ENCODE assay signal across 9 mouse cellular contexts in the genomic region with DNA sequence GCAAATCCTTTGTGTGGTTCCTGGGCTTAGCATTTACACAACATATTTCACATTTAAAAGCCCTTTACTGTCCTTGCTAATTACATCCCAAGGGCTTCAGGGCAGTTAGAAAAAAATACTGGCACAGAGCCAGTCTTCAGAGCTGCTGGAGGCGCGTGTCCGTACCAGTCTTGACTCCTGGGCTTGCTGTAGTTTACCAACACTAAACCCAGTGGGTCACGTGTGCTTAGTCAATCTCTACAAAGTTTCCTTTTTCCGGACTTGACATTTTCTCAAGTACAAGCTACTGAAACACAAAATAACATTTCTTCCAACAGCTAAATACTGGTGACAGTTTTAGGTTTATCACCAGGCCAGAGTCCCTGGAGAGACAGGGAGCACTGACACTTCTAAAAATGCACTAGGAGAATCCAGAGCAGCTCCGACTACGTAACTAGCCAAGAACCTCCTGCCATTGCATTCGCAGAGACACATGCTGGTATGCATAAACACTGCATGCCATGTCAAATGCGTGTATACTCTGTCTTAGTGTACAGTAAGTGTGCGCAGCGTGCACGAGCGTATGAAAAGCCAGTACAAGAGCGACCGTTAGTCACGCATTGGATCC. TPM values are rescaled to one million over a fixed set of nuclear protein-coding genes. Genes with fewer than 3 reads are reported as not detected.
DNase-seq lines count a peak whose midpoint lies in the region; ATAC-seq lines count a peak whose summit lies in the region.
"Had no signal": no experiment of that assay in that cellular context is flagged by ENCODE, and none has a peak within 500 bp of the region (broad histone marks: within the 10 kb centered on the region; RNA-seq: fewer than 3 reads in every experiment).

No protein-coding gene starts in this region.

- 59% methylated on average over 16 of the region's 16 CpGs for WGBS in intestine, embryonic 14.5 days
- 58% methylated on average over 16 of the region's 16 CpGs for WGBS in intestine, embryonic 16.5 days
- 69% methylated on average over 16 of the region's 16 CpGs for WGBS in midbrain, embryonic 15.5 days

- H3K9me3 ChIP-seq in intestine, embryonic 14.5 days (ENCODE audit: control insufficient read depth, low read length), result no peaks in the 10 kb centered on the region
- H3K9me3 ChIP-seq in intestine, embryonic 16.5 days (ENCODE audit: control insufficient read depth, low read length), result no peaks in the 10 kb centered on the region
- H3K9me3 ChIP-seq in midbrain, embryonic 15.5 days, result no peaks in the 10 kb centered on the region

- no peak overlapping the region for H3K4me3 ChIP-seq in intestine, embryonic 14.5 days (ENCODE audit: low read depth, low read length)
- H3K4me3 ChIP-seq in intestine, embryonic 16.5 days (ENCODE audit: low read length), result no peak overlapping the region
- no peak overlapping the region for H3K4me3 ChIP-seq in midbrain, embryonic 15.5 days
- H3K4me3 ChIP-seq: erythroblast, embryonic 14.5 days had no signal

- H3K9ac ChIP-seq in intestine, embryonic 14.5 days (ENCODE audit: low read length), result no peak overlapping the region
- H3K9ac ChIP-seq in intestine, embryonic 16.5 days (ENCODE audit: low read depth, low read length), result no peak overlapping the region
- no peak overlapping the region for H3K9ac ChIP-seq in midbrain, embryonic 15.5 days

- no peak overlapping the region for H3K4me2 ChIP-seq in intestine, embryonic 14.5 days (ENCODE audit: low read length)
- no peak overlapping the region for H3K4me2 ChIP-seq in intestine, embryonic 16.5 days (ENCODE audit: low read depth, low read length)
- no peak overlapping the region for H3K4me2 ChIP-seq in midbrain, embryonic 15.5 days

- no peaks in the 10 kb centered on the region for H3K36me3 ChIP-seq in intestine, embryonic 14.5 days (ENCODE audit: control insufficient read depth, insufficient read depth, low read length)
- no peaks in the 10 kb centered on the region for H3K36me3 ChIP-seq in intestine, embryonic 16.5 days (ENCODE audit: control insufficient read depth, insufficient read depth, low read length)
- no peaks in the 10 kb centered on the region for H3K36me3 ChIP-seq in midbrain, embryonic 15.5 days (replicated peaks)

- 0 out of 2 replicates have a peak, but pooled peaks have one; percentile 37 for ATAC-seq in intestine, embryonic 14.5 days (replicated peaks; ENCODE audit: low FRiP score, low TSS enrichment, low read depth)
- no peak for ATAC-seq in intestine, embryonic 16.5 days
- peak; percentile 39; the same call in 1 of the 2 replicates for ATAC-seq in granulocyte monocyte progenitor cell, adult 5-6 weeks (replicated peaks; ENCODE audit: poor library complexity, severe bottlenecking)
- ATAC-seq in midbrain, embryonic 15.5 days (replicated peaks), result peak; percentile 40; the same call in 1 of the 2 replicates

- H3K4me1 ChIP-seq in intestine, embryonic 14.5 days (replicated peaks; ENCODE audit: control insufficient read depth, insufficient read depth, low read length), result peaks cover 7% of the 10 kb centered on the region
- H3K4me1 ChIP-seq in intestine, embryonic 16.5 days (ENCODE audit: control insufficient read depth, insufficient read depth, low read length), result no peaks in the 10 kb centered on the region; the same call in 1 of the 2 replicates
- peaks cover 8% of the 10 kb centered on the region for H3K4me1 ChIP-seq in midbrain, embryonic 15.5 days

- no peaks in the 10 kb centered on the region for H3K27me3 ChIP-seq in intestine, embryonic 14.5 days (replicated peaks; ENCODE audit: control insufficient read depth, insufficient read depth, low read length)
- H3K27me3 ChIP-seq in intestine, embryonic 16.5 days (replicated peaks; ENCODE audit: control insufficient read depth, insufficient read depth, low read length), result no peaks in the 10 kb centered on the region
- no peaks in the 10 kb centered on the region for H3K27me3 ChIP-seq in midbrain, embryonic 15.5 days (replicated peaks)

- no peak for DNase-seq in intestine, embryonic 14.5 days (ENCODE audit: low spot score)
- peak; percentile 83 for DNase-seq in kidney, adult 9 months
- no peak for DNase-seq in cerebellum, postnatal 25 days
- no peak for DNase-seq in cerebellum, postnatal 36 days
- DNase-seq in cerebellum, postnatal 14 days, result no peak

- no peak overlapping the region for H3K27ac ChIP-seq in intestine, embryonic 14.5 days (ENCODE audit: low read depth)
- H3K27ac ChIP-seq in intestine, embryonic 16.5 days (ENCODE audit: low read length), result no peak overlapping the region
- H3K27ac ChIP-seq in midbrain, embryonic 15.5 days, result no peak overlapping the region

RNA-seq across cellular contexts. Expression of gene Zfp326, which starts 8.4 kb away (rescaled TPM):
- 33.9 and 38.8 TPM in 2 replicates for polyA plus RNA-seq in intestine, embryonic 14.5 days (2014; fragmentation: Nextera tagmentation; extraction: Ambion mirVana)
- 21.0 and 25.2 TPM in 2 replicates for polyA plus RNA-seq in intestine, embryonic 16.5 days (2015; fragmentation: Nextera tagmentation; extraction: Ambion mirVana)
- 33.5 and 33.9 TPM in 2 replicates for total RNA-seq in granulocyte monocyte progenitor cell, adult 5-6 weeks (2014; fragmentation: Nextera tagmentation)
- total RNA-seq in granulocyte monocyte progenitor cell, adult 5-6 weeks (2017), result 48.7 and 49.1 TPM in 2 replicates
- polyA plus RNA-seq in midbrain, embryonic 15.5 days (2015; fragmentation: Nextera tagmentation; extraction: Ambion mirVana), result 44.3 and 53.0 TPM in 2 replicates
